Mouse (Mus musculus): Measurements from ENCODE around the gene Prkcb. TPM values are rescaled to one million over a fixed set of nuclear protein-coding genes. Genes with fewer than 3 reads are reported as not detected.

Gene Prkcb
- total and polyA plus RNA-seq, 2 experiments from 2014 or later, result 196 to 307 TPM

- H3K27me3 ChIP-seq (ENCODE audit: insufficient read depth, low read length), result no peaks in the 10 kb centered on the region
- DNase-seq (ENCODE audit: low spot score) (no peak), ATAC-seq (ENCODE audit: low FRiP score) (no peak)
- no peak for TF ChIP-seq CTCF (IDR thresholded peaks at IDR 0.05)
- no peaks in the 10 kb centered on the region for H3K4me1 ChIP-seq (ENCODE audit: insufficient read depth, low read length)
- H3K9me3 ChIP-seq (ENCODE audit: low read length), result no peaks in the 10 kb centered on the region
- no peak overlapping the region for H3K27ac ChIP-seq (ENCODE audit: low read depth, low read length)
- no peak overlapping the region for H3K4me3 ChIP-seq (ENCODE audit: low read depth, low read length)
- H3K4me2 ChIP-seq (ENCODE audit: low read depth, low read length, poor library complexity, severe bottlenecking), result no peak overlapping the region
- H3K36me3 ChIP-seq (ENCODE audit: insufficient read depth, low read length), result no peaks in the 10 kb centered on the region
- WGBS, result 62% methylated on average over 12 of the region's 12 CpGs
- H3K9ac ChIP-seq (replicated peaks; ENCODE audit: low read length, poor library complexity, severe bottlenecking), result no peak overlapping the region
These were observed 81.9 kb downstream of the Prkcb start for GRCm38 (mm10) chr7:122370488-122370887.

DNA sequence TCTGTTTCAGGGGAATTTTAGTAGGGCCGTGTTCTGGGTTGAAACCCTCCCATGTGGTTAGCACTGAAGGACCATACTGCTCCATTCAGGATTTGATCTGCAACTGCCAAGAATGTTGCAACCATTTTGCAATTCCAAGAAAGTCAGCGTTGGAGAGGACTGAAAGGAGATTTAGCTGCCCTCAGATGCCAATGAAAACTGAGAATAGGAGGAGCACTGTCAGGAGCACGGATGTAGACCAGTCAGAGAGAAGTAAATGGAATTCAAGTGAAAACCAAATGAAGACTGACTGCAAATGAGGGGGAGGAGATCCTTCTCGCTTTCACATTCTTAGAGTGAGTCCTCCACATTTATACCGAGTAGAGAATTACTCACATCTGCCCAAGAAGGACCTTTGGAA is 83.4 kb downstream of the Prkcb start:
- Histone ChIP-seq H3K9me3 (ENCODE audit: low read length) (no peaks in the 10 kb centered on the region), H3K4me2 (ENCODE audit: low read depth, low read length, poor library complexity, severe bottlenecking) (no peak overlapping the region)
- DNase-seq (ENCODE audit: low spot score), result no peak

DNA sequence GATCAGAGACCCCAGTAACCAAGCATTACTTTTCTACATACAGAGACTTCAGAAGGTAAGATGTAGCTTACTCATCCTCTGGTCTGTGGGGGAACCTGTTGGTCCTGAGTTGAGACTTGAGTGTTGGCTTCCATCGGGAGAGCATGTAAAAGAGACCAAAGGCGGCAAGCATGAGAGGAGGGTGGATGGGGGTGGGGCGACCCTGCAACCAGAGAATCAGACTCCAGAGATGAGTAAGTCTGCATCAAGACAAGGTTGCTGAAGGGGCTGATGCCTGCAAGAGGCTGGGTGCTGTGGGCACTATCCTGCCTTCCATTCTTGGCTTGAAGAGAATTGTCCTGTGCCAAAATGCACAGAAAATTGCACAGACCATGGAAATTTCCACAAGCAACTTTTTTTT is 83.8 kb downstream of the Prkcb start:
- no peak overlapping the region for H3K4me3 ChIP-seq (ENCODE audit: low read depth, low read length)
- DNase-seq (ENCODE audit: low spot score) (no peak), ATAC-seq (ENCODE audit: low FRiP score) (no peak)
- H3K4me1 ChIP-seq (ENCODE audit: insufficient read depth, low read length), result no peaks in the 10 kb centered on the region
- H3K36me3 ChIP-seq (ENCODE audit: insufficient read depth, low read length), result no peaks in the 10 kb centered on the region
- no peaks in the 10 kb centered on the region for H3K27me3 ChIP-seq (ENCODE audit: insufficient read depth, low read length)
- H3K27ac ChIP-seq (ENCODE audit: low read depth, low read length), result no peak overlapping the region
- H3K9ac ChIP-seq (replicated peaks; ENCODE audit: low read length, poor library complexity, severe bottlenecking), result no peak overlapping the region
- H3K4me2 ChIP-seq (ENCODE audit: low read depth, low read length, poor library complexity, severe bottlenecking), result no peak overlapping the region
- TF ChIP-seq CTCF (IDR thresholded peaks at IDR 0.05), result no peak
- whole genome bisulfite sequencing, result 81% methylated on average over 3 of the region's 3 CpGs
- no peaks in the 10 kb centered on the region for H3K9me3 ChIP-seq (ENCODE audit: low read length)

More for the DNA sequence above, 83.4 kb downstream of the Prkcb start:
- no peak overlapping the region for H3K9ac ChIP-seq (replicated peaks; ENCODE audit: low read length, poor library complexity, severe bottlenecking)
- WGBS, result 77% methylated on average over 5 of the region's 5 CpGs
- H3K27ac ChIP-seq (ENCODE audit: low read depth, low read length), result no peak overlapping the region
- no peak for ATAC-seq (ENCODE audit: low FRiP score)
- no peaks in the 10 kb centered on the region for H3K36me3 ChIP-seq (ENCODE audit: insufficient read depth, low read length)
- no peaks in the 10 kb centered on the region for H3K4me1 ChIP-seq (ENCODE audit: insufficient read depth, low read length)
- H3K4me3 ChIP-seq (ENCODE audit: low read depth, low read length), result no peak overlapping the region
- TF ChIP-seq CTCF (IDR thresholded peaks at IDR 0.05), result no peak
- H3K27me3 ChIP-seq (ENCODE audit: insufficient read depth, low read length), result no peaks in the 10 kb centered on the region

DNA sequence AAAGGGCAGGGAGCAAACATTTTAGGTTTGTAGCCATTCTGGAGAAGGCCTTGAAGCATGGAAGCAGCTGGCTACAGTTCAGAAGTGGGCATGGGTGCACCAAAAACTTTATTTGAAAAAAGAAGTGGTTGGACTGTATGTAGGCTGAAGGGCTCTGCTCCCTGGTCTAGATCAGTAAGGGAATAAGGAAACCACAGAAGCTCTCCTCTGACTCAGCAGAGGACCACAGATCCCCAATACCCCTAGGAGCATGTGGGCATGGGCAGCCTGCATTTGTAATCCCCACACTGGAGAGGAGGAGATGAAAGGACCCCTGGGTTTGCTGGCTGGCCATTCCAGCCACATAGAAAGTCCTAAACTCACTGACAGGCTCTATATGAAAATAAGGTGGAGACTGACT is 88.3 kb downstream of the Prkcb start:
- no peak for TF ChIP-seq CTCF (IDR thresholded peaks at IDR 0.05)
- H3K9me3 ChIP-seq (ENCODE audit: low read length), result no peaks in the 10 kb centered on the region
- no peaks in the 10 kb centered on the region for H3K36me3 ChIP-seq (ENCODE audit: insufficient read depth, low read length)
- H3K27ac ChIP-seq (ENCODE audit: low read depth, low read length), result no peak overlapping the region
- no peaks in the 10 kb centered on the region for H3K27me3 ChIP-seq (ENCODE audit: insufficient read depth, low read length)
- DNase-seq (ENCODE audit: low spot score) (no peak), ATAC-seq (ENCODE audit: low FRiP score) (no peak)
- H3K4me2 ChIP-seq (ENCODE audit: low read depth, low read length, poor library complexity, severe bottlenecking), result no peak overlapping the region
- no peak overlapping the region for H3K9ac ChIP-seq (replicated peaks; ENCODE audit: low read length, poor library complexity, severe bottlenecking)
- H3K4me1 ChIP-seq (ENCODE audit: insufficient read depth, low read length), result peaks cover 4% of the 10 kb centered on the region; the same call in 1 of the 2 replicates
- H3K4me3 ChIP-seq (ENCODE audit: low read depth, low read length), result no peak overlapping the region

DNA sequence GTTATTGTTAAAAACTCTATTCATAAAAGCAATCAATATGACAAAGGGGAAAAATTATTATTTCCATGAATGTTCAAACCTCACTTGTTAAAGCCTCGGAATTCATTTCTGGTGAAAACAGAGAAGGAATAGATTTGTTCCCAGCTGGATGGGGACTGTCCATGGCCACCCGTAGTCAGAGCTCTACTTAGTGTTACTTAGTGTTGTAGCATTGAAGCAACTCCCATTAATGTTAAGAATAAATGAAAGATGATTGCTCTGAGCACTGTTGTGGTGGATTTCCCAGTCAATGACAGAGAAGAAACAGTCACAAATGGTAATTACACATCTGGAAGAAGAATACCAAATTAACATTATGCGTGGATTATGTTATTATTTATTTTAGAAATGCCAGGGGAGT is 89.4 kb downstream of the Prkcb start:
- H3K4me1 ChIP-seq (ENCODE audit: insufficient read depth, low read length), result peaks cover 4% of the 10 kb centered on the region; the same call in 1 of the 2 replicates
- no peak overlapping the region for H3K27ac ChIP-seq (ENCODE audit: low read depth, low read length)
- no peaks in the 10 kb centered on the region for H3K36me3 ChIP-seq (ENCODE audit: insufficient read depth, low read length)
- H3K9ac ChIP-seq (replicated peaks; ENCODE audit: low read length, poor library complexity, severe bottlenecking), result no peak overlapping the region
- no peaks in the 10 kb centered on the region for H3K9me3 ChIP-seq (ENCODE audit: low read length)
- no peak overlapping the region for H3K4me2 ChIP-seq (ENCODE audit: low read depth, low read length, poor library complexity, severe bottlenecking)
- no peak overlapping the region for H3K4me3 ChIP-seq (ENCODE audit: low read depth, low read length)
- no peak for ATAC-seq (ENCODE audit: low FRiP score)
- WGBS, result 69% methylated on average over 3 of the region's 3 CpGs
- no peak for DNase-seq (ENCODE audit: low spot score)
- no peaks in the 10 kb centered on the region for H3K27me3 ChIP-seq (ENCODE audit: insufficient read depth, low read length)
- TF ChIP-seq CTCF (IDR thresholded peaks at IDR 0.05), result no peak

DNA sequence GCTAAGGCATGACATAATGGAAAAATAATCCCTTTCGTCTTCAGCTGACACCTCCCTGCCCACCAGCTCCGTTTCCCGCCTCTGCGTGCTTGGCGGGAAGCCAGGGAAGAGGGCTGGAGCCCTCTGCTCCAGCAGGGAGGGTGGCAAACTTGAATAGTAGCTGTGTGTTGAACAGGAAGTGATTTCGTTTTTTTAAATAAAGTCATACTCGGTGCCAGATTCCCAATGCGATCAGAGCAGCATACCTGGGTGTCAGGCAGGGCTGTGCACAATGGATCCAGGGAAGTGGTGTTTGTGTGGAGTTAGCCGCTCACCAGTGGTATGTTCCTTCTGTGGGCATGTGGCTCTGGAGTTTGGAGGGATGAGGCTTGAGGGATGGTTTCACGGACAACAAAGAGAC is 89.9 kb downstream of the Prkcb start:
- 36% methylated on average over 10 of the region's 10 CpGs for WGBS
- H3K27me3 ChIP-seq (ENCODE audit: insufficient read depth, low read length), result no peaks in the 10 kb centered on the region
- TF ChIP-seq CTCF (IDR thresholded peaks at IDR 0.05), result no peak
- no peaks in the 10 kb centered on the region for H3K9me3 ChIP-seq (ENCODE audit: low read length)
- no peak overlapping the region for H3K27ac ChIP-seq (ENCODE audit: low read depth, low read length)
- no peaks in the 10 kb centered on the region for H3K36me3 ChIP-seq (ENCODE audit: insufficient read depth, low read length)
- no peak overlapping the region for H3K4me3 ChIP-seq (ENCODE audit: low read depth, low read length)
- DNase-seq (ENCODE audit: low spot score) (peak; percentile 28), ATAC-seq (ENCODE audit: low FRiP score) (no peak)
- no peak overlapping the region for H3K4me2 ChIP-seq (ENCODE audit: low read depth, low read length, poor library complexity, severe bottlenecking)
- peaks cover 4% of the 10 kb centered on the region; the same call in 1 of the 2 replicates for H3K4me1 ChIP-seq (ENCODE audit: insufficient read depth, low read length)
- no peak overlapping the region for H3K9ac ChIP-seq (replicated peaks; ENCODE audit: low read length, poor library complexity, severe bottlenecking)

All from midbrain, postnatal 0 days (tissue).